Mouse (Mus musculus) E14TG2a.4 (cell line): Measurements from ENCODE around the gene Mcm7.

ENCODE experiments used
- H3K27me3 ChIP-seq: 2 replicates; pipeline ENCODE4 v1.6.1; 2014; ENCODE audit warnings: low read length, control low read depth; ENCODE audit not compliant: insufficient read depth
- H3K36me3 ChIP-seq: 2 replicates; pipeline ENCODE4 v1.6.1; 2014; ENCODE audit warnings: low read length, control low read depth; ENCODE audit not compliant: insufficient read depth
- H3K4me1 ChIP-seq: replicated peaks from 2 replicates; pipeline ENCODE4 v1.6.1; 2014; ENCODE audit warnings: low read depth, low read length, control low read depth
- H3K4me3 ChIP-seq: replicated peaks from 2 replicates; pipeline ENCODE4 v1.5.1; 2014; ENCODE audit warnings: mild to moderate bottlenecking, low read length
- H3K9me3 ChIP-seq: 2 replicates; pipeline ENCODE4 v1.6.1; 2014; ENCODE audit warnings: low read length, control low read depth
- CTCF ChIP-seq: conservative IDR thresholded peaks from 2 replicates; pipeline ENCODE4 v1.5.1; 2014; ENCODE audit warnings: low read length
- NANOG ChIP-seq: IDR thresholded peaks from 2 replicates; pipeline ENCODE4 v1.6.1; 2014; ENCODE audit warnings: borderline replicate concordance, low read length, mixed read lengths
- POU5F1 ChIP-seq: IDR thresholded peaks from 2 replicates; pipeline ENCODE4 v1.6.1; 2014; ENCODE audit warnings: low read length, borderline replicate concordance

The Mcm7 gene

DNA sequence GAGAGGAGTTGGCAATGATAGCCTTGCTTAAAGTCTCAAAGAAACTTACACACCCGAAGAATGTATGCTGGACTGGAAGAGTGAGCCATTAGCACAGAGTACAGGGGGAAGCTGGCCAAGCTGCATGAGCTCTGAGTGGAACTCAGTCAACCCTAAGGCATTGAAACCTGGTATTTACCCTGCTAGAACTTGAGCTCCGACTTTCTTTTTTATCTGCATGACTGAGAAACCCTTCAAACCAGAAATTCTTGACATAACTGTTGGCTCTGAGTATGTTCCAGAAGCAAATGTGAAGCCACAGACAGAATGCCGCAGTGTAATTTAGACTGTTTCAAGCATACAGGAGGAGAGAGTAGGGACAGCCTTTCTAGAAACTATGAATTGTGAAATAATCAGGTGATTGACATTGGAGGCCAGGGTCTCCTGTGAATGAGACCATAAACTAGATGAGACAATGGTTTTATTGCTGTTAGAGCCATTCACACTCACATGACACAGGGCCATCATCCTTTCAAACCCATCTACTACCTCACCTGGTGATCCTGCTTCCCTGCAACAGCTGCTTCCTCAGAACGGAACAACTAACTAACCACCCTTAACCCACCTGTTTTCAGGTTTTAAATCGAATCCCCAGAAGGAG lies 39.7 kb downstream of the Mcm7 start:
- no peaks in the 10 kb centered on the region for H3K27me3 ChIP-seq
- H3K9me3 ChIP-seq = no peaks in the 10 kb centered on the region

DNA sequence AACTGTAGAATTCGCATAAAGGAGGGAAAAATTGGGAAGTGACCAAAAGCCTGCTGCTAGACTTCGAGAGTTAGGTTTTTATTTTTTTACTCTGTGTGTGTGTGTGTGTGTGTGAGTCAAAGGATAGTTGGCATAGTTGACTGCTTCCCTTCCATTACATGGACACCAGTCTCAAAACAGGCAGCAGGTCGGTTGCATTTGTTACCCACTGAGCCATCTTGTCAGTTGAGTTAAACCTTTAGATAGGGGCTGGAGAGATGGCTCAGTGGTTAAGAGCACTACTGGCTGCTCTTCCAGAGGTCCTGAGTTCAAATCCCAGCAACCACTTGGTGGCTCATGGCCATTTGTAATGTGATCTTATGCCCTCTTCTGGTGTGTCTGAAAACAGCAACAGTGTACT lies 54.2 kb downstream of the Mcm7 start:
- H3K4me1 ChIP-seq = peaks cover 41% of the 10 kb centered on the region
- H3K36me3 ChIP-seq = peaks cover 17% of the 10 kb centered on the region
- TF ChIP-seq NANOG = no peak
- no peak for TF ChIP-seq POU5F1
- TF ChIP-seq CTCF = 0 out of 2 replicates have a peak, but pooled peaks have one; percentile 5
- H3K4me3 ChIP-seq = peak overlapping the region; percentile 89; the same call in 1 of the 2 replicates
- no peaks in the 10 kb centered on the region for H3K9me3 ChIP-seq
- no peaks in the 10 kb centered on the region for H3K27me3 ChIP-seq

More for the DNA sequence above, 39.7 kb downstream of the Mcm7 start:
- Histone ChIP-seq H3K4me3 (no peak overlapping the region), H3K4me1 (peaks cover 12% of the 10 kb centered on the region), H3K36me3 (peaks cover 74% of the 10 kb centered on the region)
- TF ChIP-seq NANOG = no peak
- TF ChIP-seq CTCF = no peak
- no peak for TF ChIP-seq POU5F1

DNA sequence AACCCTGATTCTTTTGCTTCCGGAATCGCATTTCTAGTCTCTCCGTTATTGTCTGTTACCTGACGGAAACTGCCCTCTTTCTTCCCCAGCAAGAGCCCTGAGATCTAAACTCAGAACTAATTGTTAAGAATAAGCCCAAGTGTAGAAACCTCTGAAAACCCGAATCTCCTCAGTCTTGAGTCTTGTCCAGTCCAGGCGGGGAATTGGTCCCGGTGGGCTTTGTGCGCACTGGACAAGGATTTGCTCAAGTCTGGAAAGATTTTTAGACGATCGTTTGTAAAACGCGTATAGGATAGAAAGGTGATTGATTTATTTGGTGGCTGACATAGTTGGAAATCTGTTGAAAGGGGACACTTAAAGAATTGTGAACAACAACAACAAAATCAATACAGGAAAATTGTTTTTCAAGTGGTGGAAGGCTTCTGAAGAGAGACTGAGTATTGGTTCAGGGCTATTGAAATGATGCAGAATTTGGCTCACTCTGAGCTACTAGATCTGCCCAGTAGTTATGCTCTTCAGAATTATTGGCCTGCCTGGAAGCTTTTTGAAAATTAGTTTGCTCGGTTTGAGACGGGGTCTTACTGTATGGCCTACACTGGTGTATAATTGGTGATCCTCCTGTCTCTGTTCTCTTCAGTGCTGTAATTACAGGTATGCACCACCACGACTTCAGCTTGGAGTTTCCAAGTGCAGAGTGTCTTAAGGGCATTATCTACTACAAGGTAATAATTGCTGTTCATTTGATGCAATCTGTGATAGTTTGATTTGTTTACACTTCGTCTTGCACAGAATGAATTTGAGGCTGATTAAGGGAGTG lies 54.8 kb downstream of the Mcm7 start:
- peaks cover 39% of the 10 kb centered on the region for H3K4me1 ChIP-seq
- no peaks in the 10 kb centered on the region for H3K27me3 ChIP-seq
- no peaks in the 10 kb centered on the region for H3K9me3 ChIP-seq
- TF ChIP-seq POU5F1 (no peak), CTCF (no peak), NANOG (no peak)
- H3K36me3 ChIP-seq = peaks cover 15% of the 10 kb centered on the region
- H3K4me3 ChIP-seq = peak overlapping the region; percentile 89

DNA sequence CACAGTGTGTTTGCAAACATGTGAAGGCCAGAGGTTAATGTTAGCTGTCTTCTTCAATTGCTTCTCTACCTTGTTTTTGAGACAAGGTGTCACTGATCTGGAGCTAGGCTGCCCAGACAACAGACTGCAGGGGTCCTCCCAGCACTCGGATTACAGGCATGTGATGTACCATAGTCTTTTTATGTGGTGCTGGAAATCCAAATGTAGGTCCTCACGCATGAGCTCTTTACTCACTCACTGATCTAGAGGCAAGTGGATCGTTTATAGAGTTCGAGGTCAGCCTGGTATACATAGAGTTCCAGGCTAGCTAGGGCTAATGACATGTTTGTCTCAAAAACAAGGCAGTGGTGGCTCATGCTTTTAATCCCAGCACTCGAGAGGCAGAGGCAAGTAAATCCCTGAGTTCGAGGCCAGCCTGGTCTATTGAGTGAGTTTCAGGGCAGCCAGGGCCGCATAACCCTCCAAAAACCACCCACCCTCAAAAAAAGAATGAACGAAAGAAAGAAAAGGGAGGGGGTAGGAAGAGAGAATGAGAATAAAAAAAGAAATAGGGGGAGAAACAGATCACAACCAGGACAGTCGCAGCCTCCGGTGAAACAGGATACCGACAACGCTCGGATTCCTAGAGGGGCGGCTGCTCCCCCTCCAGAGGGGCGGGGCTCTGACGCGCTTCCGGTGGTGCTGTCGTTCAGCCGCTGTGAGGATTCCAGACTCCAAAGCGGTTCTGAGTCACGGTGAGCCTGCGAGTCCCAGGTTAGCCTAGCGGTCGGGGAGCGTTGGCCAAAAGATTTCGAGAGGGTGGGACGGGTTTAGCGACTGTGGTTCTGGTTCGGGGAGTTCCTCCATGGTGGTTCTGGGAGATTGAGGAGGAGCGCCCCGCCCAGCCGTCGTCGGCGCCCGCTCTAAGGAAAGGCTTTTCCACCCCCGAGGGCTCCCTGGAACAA lies 55.7 kb downstream of the Mcm7 start, which contains the start of gene Zscan21:
Zscan21 (plus strand) TSS at position 649 of the 944 bp plus-strand sequence.
- peaks cover 15% of the 10 kb centered on the region for H3K36me3 ChIP-seq

More for the DNA sequence above, 55.7 kb downstream of the Mcm7 start, which contains the start of gene Zscan21:
- no peak for TF ChIP-seq POU5F1
- no peak for TF ChIP-seq NANOG
- TF ChIP-seq CTCF = no peak
- no peaks in the 10 kb centered on the region for H3K9me3 ChIP-seq
- H3K4me1 ChIP-seq = peaks cover 39% of the 10 kb centered on the region
- H3K27me3 ChIP-seq = no peaks in the 10 kb centered on the region
- H3K4me3 ChIP-seq = peak within 1 kb of the TSS; percentile 89
